Mouse (Mus musculus) 3T3-L1 (cell line): ENCODE measurements around the gene Gm20388.
"Not testable (repeated sequence)": the region's sequence is repeated elsewhere in the genome, so short reads cannot be mapped to it uniquely, and the experiment has no call there.

Source experiments
- DNase-seq: peaks from one replicate; pipeline ENCODE4 v3.0.0-alpha.2; 2015; ENCODE audit warnings: low read depth, low spot score

The Gm20388 gene

DNA sequence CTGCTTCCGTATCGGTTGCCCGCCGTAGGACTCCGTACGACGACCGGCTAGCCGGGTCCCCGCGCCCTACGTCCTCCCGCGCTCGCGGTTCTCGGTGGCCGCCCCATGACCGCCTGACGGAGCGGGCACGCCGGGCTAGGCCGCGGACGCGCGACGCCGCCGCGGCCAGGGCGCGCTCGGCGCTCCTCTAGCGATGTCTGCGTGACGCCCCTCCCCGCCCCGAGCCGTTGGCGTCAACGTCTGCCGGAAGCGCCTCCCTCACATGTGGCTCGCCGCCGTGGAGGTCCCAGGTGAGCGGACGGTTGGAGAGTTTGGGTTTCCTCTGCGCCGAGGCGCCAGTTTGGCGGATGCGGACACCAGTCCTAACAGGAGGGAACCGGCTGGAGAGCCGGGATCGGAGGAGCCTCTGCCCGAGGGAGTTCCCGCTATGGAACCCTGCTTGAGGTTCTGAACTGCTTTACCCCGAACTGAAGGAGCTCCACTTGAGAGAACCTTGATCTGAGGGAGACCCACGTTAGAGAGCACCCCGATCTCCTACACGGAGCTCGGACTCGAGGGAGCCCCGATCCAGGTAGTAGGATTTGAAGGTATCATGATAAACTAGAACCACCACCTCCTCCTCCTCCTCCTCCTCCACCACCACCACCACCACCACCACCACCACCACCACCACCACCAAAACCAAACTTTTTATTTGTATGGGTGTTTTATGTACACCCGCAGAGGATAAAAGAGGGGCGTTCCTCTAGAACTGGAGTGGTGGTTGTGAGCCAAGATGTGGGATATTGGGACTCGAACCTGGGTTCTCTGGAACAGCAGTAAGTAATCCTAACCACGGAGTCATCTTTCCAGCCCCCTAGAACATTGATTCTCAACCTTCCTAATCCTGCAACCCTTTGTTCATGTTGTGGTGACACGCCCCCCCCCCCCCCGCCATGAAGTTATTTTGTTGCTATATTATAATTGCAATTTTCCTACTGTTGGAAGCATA is 4110.9 kb downstream of the Gm20388 start, which contains the start of the genes Taf5l and Urb2:
Gene Taf5l, minus strand, starts transcription at position 161 of the 991 bp plus-strand sequence.
Gene Urb2, plus strand, starts transcription at position 272 of the 991 bp plus-strand sequence.
- DNase-seq, result peak; percentile 81

DNA sequence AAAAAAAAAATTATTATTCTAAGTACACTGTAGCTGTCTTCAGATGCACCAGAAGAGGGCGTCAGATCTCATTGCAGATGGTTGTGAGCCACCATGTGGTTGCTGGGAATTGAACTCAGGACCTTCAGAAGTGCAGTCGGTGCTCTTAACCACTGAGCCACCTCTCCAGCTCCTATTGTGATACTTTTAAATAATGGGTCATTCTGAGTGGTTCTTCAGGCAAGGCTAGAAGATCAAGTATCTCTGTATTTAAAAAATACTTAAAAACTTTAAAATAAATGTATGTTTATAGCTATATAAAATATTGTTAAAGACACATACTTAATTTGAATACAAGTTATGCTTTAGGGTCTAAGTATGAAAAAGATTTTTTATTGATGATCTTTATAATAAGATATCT is 4115.6 kb downstream of the Gm20388 start:
- DNase-seq, result not testable (repeated sequence)

DNA sequence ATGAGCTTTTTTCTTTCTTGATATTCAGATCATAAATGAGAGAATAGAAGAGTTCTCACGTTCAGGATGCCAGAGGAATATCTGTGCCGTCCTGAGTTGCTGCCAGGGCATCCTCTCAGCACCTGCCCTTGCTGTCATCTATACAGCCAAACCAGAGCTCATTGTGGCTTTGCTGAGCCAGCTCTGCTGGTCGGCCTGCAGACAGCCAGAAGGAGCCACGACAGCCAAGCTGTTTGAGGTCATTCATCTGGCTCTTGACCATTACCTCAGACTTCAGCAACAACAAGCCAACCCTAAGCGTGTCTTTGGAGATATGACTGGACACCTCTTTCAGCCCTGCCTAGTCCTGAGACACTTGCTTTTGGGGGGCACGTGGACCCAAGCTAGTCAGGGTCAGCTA is 4117.2 kb downstream of the Gm20388 start:
- DNase-seq, result no peak

DNA sequence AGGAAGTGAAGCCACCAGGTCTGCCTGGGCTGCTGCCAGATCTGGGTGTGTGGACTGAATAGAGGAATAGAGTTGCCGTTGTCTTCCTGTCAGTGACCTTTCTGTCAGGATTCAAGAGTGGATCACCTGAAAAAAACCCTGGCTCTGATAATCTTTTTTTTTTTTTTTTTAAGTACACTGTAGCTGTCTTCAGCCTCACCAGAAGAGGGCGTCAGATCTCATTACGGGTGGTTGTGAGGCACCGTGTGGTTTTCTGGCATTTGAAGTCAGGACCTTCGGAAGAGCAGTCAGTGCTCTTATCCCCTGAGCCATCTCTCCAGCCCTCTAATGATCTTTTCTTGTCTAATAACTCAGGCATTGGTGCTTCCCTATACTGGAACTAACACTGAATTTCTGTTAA is 4122.8 kb downstream of the Gm20388 start:
- peak; percentile 29 for DNase-seq

DNA sequence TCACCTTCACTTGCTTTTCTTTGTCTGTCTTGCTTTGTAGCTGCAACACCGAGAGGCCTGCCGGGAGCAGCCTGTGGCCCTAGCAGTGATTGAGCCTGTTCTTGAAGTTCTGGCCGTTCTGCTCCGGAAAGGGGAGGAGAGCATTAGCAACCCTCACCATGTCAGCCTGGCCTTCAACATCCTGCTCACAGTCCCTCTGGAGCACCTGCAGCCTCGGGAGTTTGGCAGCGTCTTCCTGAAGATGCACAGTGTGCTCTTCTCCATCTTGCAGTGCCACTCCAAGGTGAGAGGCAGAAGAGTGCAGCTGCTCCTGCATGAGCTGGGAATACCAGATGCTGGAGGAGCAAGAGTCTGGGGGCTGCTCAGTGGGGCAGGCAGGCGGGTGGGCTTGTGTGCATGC is 4127.5 kb downstream of the Gm20388 start:
- DNase-seq, result no peak

DNA sequence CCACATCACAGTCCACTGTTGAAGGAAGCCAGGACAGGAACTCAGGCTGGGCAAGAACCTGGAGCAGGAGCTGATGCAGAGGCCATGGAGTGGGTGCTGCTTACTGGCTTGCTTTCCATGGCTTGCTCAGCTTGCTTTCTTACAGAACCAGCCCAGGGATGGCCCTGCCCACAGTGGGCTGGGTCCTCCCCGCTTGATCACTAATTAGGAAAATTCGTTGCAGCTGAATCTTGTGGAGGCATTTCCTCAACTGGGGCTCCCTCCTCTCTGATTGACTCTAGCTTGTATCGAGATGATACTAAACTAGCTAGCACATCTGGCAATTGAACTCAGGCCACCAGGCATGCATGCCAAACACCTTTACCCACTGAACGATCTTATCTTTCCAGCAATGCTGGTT is 4128.7 kb downstream of the Gm20388 start:
- no peak for DNase-seq

DNA sequence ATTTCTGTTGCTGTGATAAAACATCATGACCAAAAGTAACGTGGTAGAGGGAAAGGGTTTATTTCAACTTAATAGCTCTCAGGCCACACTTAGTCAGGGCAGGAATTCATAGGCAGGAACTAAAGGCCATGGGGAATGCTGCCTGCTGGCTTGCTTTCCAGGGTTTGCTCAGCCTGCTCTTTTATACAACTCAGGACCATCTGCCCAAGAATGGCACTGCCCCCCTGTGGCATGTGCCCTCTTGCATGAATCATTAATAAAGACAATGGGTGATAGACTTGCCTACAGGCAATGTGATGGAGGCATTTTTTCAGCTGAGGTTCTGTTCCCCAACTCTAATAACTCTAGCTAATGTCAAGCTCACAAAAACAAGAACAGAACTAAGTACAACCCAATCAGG is 4131.6 kb downstream of the Gm20388 start:
- DNase-seq, result no peak

DNA sequence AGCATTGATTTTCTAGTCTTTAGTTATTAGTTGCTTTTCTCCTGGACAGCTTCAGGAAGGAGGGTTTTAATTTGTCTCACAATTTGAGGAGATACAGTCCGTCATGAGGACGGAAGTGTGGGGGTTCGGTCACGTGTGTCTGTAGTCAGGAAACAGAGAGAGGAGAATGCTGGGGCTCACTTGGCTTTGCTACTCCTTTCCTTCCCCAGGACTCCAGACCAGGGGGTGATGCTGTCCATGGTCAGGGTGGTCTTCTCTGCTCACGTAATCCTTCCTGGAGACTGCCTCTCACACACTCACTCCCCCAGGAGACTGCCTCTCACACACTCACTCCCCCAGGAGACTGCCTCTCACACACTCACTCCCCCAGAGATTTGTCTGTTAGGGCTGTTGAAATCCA is 4133.8 kb downstream of the Gm20388 start:
- no peak for DNase-seq

DNA sequence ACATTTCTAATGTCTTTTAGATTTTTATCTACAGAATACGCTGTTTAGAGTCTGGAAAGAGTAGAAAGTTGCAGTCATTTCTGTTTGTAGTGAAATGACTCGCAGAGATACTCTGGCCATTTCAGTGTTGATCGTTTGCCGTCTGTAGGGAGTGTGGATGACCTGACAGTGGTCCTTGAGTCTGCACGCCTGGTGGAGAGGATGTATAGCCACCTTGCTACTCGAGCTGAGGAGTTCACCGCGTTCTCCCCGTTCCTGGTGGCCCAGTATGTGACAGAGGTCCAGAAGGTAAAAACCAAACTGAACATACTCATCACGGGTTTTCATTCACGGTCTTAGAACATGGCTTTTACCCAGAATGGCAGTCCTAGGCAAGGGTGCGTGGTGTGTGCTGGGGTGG is 4134.3 kb downstream of the Gm20388 start:
- DNase-seq, result no peak

DNA sequence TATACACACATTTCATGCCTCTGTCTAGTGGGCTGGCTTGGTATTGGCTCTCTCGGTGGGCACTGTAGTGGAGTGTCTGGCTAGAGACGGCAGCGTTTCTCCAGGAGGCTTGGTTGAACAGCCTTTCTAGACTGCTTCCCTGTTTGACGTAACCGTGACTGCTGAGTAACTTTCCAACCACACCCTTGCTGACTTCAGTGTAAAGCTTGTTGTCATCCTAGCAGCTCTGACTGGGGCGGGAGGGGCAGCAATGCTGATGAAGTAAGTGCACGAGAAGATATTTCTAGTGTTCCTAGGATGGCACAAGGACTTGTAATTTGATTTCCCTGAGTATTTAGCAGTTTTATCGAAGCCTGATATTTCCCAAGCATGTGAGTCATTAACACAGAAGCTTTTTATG is 4135.2 kb downstream of the Gm20388 start:
- DNase-seq, result peak; percentile 11

DNA sequence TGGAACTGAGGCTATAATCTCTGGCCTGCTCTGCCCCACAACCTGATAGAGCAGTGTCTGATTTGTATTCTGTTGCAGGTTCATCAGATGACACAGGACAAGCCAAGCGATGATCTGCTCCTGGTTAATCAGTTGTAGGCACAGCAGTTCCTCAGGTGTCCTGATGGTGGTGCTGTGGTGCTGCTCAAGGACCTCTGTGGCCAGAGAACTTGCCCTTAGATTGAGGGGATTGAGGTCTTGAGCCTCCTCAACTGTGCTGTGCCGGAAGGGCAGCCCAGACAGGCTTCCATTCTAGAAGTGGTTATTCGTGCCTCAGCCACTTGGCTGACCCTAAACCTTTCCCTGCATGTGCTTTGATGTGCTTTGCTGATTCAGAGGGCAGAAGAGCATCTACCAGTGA is 4141.5 kb downstream of the Gm20388 start:
- DNase-seq, result peak; percentile 66

DNA sequence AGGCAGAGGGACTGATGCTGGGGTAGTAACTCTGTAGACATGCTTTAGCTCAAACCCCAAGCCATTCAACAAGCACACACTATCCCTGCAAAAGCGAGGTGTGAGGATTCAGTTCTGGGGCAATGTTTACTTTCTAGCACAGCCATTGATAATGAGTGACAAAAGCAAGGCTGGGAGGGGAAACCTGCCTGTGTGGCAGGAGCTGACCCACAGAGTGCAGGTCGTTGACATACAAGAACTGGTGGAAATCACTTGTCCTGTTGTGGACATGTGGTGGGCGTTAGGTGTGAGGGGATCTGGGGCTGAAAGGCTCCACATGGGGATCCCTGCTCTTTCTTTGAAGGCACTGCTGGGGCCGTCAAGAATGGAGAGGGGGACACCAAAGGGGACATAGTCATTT is 4141.9 kb downstream of the Gm20388 start:
- DNase-seq, result no peak

DNA sequence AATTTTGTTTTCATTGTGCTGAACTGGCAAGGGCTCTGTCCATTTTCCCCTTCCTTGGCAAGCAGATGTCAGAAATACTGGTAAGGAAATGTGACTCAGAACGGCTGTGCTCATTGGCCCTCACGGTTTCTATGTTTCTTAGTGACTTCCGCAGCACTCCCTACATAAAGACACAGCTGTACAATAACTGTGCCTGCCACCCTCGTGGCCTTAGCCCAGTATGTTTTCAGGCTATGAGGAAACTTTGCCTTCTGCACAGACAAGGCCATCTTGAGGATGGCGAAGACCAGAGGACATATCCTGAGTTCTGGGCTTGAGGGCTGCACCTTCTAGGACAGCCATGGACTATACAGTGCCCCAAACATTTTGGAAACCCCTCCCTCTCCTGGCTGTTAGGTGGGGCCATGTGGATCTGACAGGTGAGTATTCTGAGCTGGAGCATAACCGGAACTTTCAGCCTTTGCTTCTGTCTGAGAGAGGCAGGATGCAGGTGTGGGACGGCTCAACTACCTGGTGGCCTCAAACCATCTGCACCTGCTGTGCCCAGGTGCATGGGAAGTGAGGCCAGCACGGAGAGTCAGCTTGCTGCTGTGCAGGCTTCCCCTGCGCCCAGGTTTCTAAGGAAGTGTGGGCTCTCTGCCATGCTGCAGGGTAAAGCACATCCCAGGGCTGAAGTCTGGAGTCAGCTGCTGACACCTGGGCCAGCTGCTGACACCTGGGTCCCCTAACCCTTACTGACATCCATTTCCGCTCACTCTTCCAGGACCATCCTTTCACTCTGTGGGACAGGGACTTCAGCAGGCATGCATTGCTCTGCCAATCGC is 4146.4 kb downstream of the Gm20388 start:
- DNase-seq, result no peak

DNA sequence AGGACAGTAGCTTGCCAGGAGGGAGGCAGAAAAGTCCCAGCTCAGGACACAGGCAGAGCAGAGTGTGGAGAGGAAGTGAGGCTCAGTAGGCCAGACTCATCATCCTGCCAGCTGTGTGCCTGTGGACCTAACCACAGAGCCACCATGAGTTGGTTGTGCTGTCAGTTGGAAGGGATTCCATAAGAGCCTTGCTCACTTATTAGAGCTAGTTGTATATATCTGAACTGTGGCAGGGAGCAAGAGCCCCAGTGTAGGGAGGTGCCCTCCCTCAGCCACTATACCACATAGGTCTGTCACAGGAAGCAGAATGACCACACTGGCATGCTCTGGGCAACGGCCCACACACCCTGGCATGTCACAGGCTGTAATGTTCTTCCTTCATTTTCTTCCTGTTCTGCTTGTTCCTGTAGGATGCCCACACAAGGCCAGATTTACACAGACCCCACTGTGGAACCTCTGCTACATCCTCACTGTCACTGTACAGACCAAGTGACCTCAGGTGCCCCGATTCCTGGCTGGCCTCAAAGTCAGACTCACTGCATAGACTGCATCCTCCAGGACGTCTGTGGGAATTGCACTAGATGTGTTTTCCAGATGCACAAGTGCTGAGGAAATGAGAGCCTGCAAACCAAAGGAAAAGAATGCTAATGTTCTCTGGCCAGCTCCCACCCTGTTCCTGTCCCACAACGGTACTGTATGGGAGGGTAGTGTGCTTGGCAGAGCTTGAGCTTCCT is 4155.9 kb downstream of the Gm20388 start:
- peak; percentile 42 for DNase-seq

DNA sequence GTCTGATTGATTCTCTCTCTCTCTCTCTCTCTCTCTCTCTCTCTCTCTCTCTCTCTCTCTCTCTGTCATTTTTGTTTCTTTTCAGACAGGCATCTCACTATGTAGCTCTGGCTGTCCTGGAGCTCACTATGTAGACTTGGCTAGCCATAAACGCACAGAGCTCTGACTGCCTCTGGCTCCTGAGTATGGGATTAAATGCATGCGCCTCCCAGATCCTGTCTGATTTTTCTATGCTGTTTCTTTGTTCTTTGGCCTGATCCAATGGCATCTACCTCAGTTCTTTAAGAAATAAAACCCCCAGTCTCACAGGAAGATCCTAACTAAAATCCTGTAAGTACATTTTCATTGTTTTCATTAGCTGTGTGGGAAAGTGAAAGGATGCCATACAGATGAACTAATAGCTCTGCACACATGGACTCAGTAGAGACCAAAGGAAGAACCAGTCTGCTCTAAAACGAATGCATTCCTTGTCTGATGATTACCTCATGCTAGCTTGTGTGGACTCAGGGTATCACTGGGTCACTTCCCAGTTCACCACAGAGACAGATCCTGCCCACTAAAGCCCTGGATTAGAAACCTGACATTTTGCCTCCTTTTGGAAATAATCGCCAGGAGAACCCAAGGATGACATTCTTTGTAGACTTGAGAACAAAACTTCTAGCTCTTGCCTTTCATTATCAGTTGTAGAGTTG is 4156.6 kb downstream of the Gm20388 start:
- DNase-seq, result peak; percentile 54

DNA sequence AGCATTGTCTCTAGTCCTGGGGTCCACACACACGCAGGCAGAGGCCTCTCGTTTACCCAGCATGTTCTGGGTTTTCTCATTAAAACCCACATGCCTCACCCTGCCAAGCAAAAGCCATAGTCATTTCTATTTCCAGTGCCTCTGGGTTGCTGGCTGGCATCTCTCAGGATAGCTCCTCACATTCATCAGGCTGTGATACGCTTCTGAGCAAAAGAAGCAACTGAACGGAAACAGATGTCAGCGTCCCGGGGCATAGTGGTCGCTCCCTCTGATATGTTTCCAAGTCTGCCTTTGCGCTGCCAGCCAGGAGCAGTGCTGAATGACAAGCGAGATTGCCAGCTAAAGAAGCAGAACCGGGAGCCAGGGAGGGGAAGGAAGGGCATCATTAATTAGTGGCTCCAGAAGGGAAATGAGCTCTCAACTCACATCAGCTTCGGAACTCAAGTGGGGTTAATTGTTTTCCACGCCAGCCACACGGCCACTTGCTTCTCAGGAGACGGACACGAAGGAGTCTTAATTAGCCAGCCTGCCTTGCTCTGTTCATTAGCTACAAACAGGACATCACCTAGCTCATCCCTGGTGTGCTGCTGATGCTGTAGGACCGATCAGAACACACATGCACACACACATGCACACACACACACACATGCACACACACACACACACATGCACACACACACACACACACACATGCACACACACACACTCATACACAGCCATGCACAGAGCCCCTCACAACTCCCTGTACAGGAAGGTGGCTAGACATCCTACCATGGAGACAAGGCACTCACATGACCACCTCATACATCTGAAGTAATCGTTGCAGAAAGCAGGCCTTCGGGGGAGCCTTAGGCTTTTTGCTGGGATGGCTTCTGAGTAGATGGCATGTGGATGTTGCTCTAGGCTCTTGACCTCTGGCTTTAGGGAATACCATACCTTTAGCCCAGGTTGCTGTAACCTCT is 4160.0 kb downstream of the Gm20388 start:
- peak; percentile 35 for DNase-seq

DNA sequence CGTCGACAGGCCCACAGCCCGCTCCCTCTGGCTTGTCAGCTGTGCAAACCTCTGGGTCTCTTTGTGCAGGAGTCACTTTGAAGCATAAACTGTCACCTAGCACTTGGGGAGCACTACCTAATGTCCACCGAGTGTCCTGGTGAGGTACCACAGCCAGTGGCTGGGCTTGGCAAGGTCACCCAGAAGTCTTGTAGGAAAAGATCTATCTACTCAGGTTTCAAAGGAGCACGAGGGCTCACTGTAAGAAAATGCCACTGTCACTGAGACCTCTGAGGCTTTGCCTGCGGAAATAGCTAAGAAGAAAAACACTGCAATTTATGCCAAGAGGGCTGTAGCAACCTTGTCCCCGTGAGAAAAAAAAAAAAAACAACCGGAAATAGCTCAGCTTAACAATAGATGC is 4165.3 kb downstream of the Gm20388 start:
- DNase-seq, result no peak

DNA sequence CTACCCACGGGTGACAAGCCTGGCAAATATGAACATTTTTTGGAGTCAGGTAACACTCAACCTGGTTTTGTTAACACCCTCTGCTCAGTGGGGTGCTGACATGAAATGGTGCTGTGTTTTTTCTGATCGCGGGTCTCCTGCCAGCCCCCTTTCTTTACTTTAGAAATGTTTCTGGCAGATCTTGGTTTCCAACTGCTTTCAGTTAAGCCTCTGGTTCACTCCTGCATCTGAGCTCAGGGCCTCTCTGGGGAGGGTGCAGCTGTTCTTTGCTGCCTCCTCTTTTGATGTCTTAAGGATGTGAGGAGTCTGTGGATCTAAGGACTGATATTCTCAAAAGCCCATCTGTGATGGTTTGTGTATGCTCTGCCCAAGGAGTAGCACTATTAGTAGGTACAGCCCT is 4165.8 kb downstream of the Gm20388 start:
- DNase-seq, result no peak

DNA sequence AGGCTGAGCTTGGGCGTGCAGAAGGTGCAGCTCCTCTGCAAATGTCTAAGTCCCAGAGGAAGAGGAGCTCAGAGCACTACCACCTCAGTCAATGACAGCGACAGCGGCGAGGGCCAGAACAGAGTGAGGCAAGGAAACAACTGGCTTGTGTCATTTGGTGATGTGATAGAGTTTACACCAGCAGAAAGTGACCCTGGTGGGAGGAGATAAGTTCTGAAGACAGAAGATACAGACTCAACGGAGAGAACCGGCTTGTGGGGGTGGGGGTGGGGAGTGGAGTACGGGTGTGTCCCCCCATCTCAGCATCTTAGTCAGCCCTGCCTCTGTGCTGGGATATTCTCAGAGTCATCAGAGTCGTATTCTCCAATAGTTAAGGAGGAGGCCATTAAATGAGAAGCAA is 4166.7 kb downstream of the Gm20388 start:
- no peak for DNase-seq

DNA sequence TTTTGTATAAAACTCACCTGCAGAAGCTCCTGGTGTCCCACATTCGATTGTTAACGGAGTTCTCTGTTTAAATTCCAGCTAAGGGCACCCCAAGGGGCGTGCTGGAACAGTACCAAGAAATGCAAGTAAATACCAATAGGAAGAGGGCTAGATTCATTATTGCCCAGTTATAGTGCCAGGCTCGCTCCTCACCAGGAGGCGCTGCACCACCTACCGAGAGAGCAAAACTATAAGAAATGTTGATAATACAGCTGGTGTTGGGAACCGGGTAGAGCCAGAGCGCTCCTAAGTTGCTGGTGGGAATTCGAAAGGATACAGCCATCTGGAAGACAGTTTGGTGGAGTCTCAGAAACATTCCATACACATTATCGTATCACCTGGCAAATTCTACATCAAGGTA is 4167.4 kb downstream of the Gm20388 start:
- peak; percentile 47 for DNase-seq
